Mouse (Mus musculus) kidney, adult 2 months (tissue): ENCODE results near the gene Rita1. TPM values are rescaled to one million over a fixed set of nuclear protein-coding genes. Genes with fewer than 3 reads are reported as not detected.

ENCODE experiments used
- DNase-seq: peaks from one replicate; pipeline ENCODE4 v3.0.0; 2021
- H3K27ac ChIP-seq: fragments of 200-500 bp; 2 replicates; pipeline ENCODE4 v1.5.1; 2012; ENCODE audit warnings: low read depth, low read length, control low read depth, inconsistent platforms; ENCODE audit not compliant: insufficient read depth
- H3K27me3 ChIP-seq: fragments of 200-500 bp; replicated peaks from 2 replicates; pipeline ENCODE4 v1.6.1; 2012; ENCODE audit warnings: mild to moderate bottlenecking, moderate library complexity, low read length, inconsistent platforms; ENCODE audit not compliant: control insufficient read depth, insufficient read depth
- H3K36me3 ChIP-seq: fragments of 200-500 bp; 2 replicates; pipeline ENCODE4 v1.6.1; 2012; ENCODE audit warnings: mild to moderate bottlenecking, moderate library complexity, low read length, inconsistent platforms; ENCODE audit not compliant: control insufficient read depth, insufficient read depth
- H3K4me1 ChIP-seq: fragments of 200-500 bp; 2 replicates; pipeline ENCODE4 v1.6.1; 2011; ENCODE audit warnings: low read length; ENCODE audit not compliant: control insufficient read depth, insufficient read depth
- H3K4me3 ChIP-seq: fragments of 200-500 bp; 2 replicates; pipeline ENCODE4 v1.5.1; 2011; ENCODE audit warnings: mild to moderate bottlenecking, low read depth, low read length, control low read depth; ENCODE audit not compliant: insufficient read depth
- CTCF ChIP-seq: fragments of 200-500 bp; conservative IDR thresholded peaks from 2 replicates; pipeline ENCODE4 v1.5.1; 2011; ENCODE audit warnings: low read depth, mild to moderate bottlenecking, control low read depth, low read length, moderate library complexity, mixed read lengths; ENCODE audit not compliant: insufficient read depth, insufficient read length
- POLR2A ChIP-seq: fragments of 200-500 bp; IDR thresholded peaks from one replicate; pipeline ENCODE4 v1.6.1; 2011; ENCODE audit warnings: low read depth, low read length, control low read depth
- WGBS: fragments of 180-500 bp; shearing (Covaris S2); methylation state at CpG from one replicate; pipeline ENCODE4 v1.1.7; 2018; 5-methylcytosine and 5-hydroxymethylcytosine counted together
- polyA plus RNA-seq: library from polyadenylated mRNA; depleted of rRNA; stranded (reverse); fragments of >200 nt; gene quantifications from 2 replicates; pipeline ENCODE4 v1.2.3, GENCODE M21; 2012

The Rita1 gene
- polyA plus RNA-seq, 1 experiment, result 25.2 TPM

- Histone ChIP-seq H3K4me1 (peaks cover 5% of the 10 kb centered on the region), H3K27ac (no peak overlapping the region), H3K27me3 (no peaks in the 10 kb centered on the region), H3K36me3 (no peaks in the 10 kb centered on the region), H3K4me3 (no peak overlapping the region)
- no peak for DNase-seq
- TF ChIP-seq CTCF (no peak), POLR2A (no peak)
- 76% methylated on average over 7 of the region's 7 CpGs for WGBS
Observed at GRCm38 (mm10) chr5:120603515-120603914, 8.9 kb downstream of the Rita1 start.

DNA sequence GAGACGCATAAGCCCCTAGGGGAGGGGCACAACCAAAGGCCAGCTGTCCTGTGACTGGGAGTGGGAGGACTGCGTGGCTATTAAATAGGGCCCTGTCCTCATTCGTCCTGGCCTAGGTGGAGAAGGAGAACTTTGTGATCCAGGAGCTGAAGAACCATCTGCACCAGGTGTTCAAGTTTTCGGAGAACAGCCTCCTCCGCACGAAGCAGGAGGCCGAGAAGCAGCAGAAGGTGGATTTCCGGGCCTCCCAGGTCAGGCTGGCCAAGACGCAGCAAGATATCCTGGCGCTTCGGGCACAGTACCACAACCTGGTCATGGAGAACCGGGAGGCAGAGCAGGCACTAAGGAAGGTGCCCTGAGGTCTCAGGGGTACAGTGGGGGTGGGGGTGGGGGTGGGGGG is 10.2 kb downstream of the Rita1 start:
- H3K4me1 ChIP-seq, result peaks cover 5% of the 10 kb centered on the region
- WGBS, result 94% methylated on average over 12 of the region's 12 CpGs
- TF ChIP-seq POLR2A (no peak), CTCF (no peak)
- no peaks in the 10 kb centered on the region for H3K36me3 ChIP-seq
- H3K27me3 ChIP-seq, result no peaks in the 10 kb centered on the region
- DNase-seq, result no peak
- no peak overlapping the region for H3K27ac ChIP-seq
- no peak overlapping the region for H3K4me3 ChIP-seq

- no peaks in the 10 kb centered on the region for H3K27me3 ChIP-seq
- H3K27ac ChIP-seq, result no peak overlapping the region
- peak; percentile 51 for DNase-seq
- H3K36me3 ChIP-seq, result no peaks in the 10 kb centered on the region
- WGBS, result 53% methylated on average over 11 of the region's 11 CpGs
- peaks cover 5% of the 10 kb centered on the region for H3K4me1 ChIP-seq
- TF ChIP-seq CTCF, result peak; percentile 79
- no peak for TF ChIP-seq POLR2A
- no peak overlapping the region for H3K4me3 ChIP-seq
Observed at GRCm38 (mm10) chr5:120600946-120601668, 11.3 kb downstream of the Rita1 start.

GRCm38 (mm10) chr5:120599625-120600024 is 12.8 kb downstream of the Rita1 start:
- no peaks in the 10 kb centered on the region for H3K27me3 ChIP-seq
- no peak for TF ChIP-seq POLR2A
- TF ChIP-seq CTCF, result no peak
- DNase-seq, result no peak
- H3K4me3 ChIP-seq, result no peak overlapping the region
- 96% methylated on average over 6 of the region's 6 CpGs for WGBS
- no peak overlapping the region for H3K27ac ChIP-seq
- no peaks in the 10 kb centered on the region for H3K4me1 ChIP-seq
- no peaks in the 10 kb centered on the region for H3K36me3 ChIP-seq

DNA sequence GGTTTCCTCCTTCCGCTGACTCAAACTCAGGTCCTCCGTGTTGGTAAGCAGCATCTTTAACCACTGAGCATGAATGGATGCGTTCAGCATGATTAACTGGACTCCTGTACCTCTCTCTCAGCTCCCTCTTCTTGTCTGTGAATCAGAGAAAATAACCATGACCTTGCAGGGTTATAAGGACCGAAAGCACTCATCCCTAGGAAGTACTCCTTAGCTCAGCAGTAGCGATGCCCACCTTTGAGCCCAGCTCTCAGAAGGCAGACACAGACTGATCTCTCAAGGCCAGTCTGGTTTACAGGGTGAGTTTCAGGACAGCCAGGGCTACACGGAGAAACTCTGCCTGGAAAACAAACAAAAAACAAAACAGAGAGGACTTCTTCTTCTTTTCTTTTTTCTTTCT is 17.9 kb downstream of the Rita1 start:
- DNase-seq, result peak; percentile 84
- Histone ChIP-seq H3K27me3 (no peaks in the 10 kb centered on the region), H3K36me3 (no peaks in the 10 kb centered on the region), H3K4me3 (no peak overlapping the region), H3K27ac (no peak overlapping the region; the same call in 1 of the 2 replicates), H3K4me1 (no peaks in the 10 kb centered on the region)
- WGBS, result 70% methylated on average over 6 of the region's 6 CpGs
- TF ChIP-seq CTCF (no peak), POLR2A (no peak)

GRCm38 (mm10) chr5:120592141-120592540 is 20.2 kb downstream of the Rita1 start:
- peak; percentile 53 for DNase-seq
- Histone ChIP-seq H3K27me3 (no peaks in the 10 kb centered on the region), H3K27ac (no peak overlapping the region), H3K4me3 (no peak overlapping the region), H3K4me1 (peaks cover 6% of the 10 kb centered on the region), H3K36me3 (no peaks in the 10 kb centered on the region)
- 75% methylated on average over 7 of the region's 7 CpGs for WGBS
- TF ChIP-seq POLR2A (no peak), CTCF (peak; percentile 41)

GRCm38 (mm10) chr5:120590356-120591010 is 21.9 kb downstream of the Rita1 start:
- TF ChIP-seq CTCF (peak; percentile 77), POLR2A (no peak)
- 79% methylated on average over 16 of the region's 16 CpGs for WGBS
- H3K36me3 ChIP-seq, result no peaks in the 10 kb centered on the region
- H3K27ac ChIP-seq, result no peak overlapping the region
- H3K4me1 ChIP-seq, result peaks cover 18% of the 10 kb centered on the region
- H3K4me3 ChIP-seq, result no peak overlapping the region
- DNase-seq, result peak; percentile 61
- no peaks in the 10 kb centered on the region for H3K27me3 ChIP-seq
